Mouse (Mus musculus) kidney, embryonic 16.5 days (tissue): ENCODE data around the gene Slit3. TPM values are rescaled to one million over a fixed set of nuclear protein-coding genes. Genes with fewer than 3 reads are reported as not detected.

Experiments used
- ATAC-seq: fragments of 200-750 bp; cut with Nextera tagmentation; 2 replicates; pipeline ENCODE4 v1.8.0; 2017; ENCODE audit warnings: moderate TSS enrichment; ENCODE audit not compliant: low FRiP score, low TSS enrichment
- H3K27ac ChIP-seq: fragments of 300-500 bp; sonication (generic); 2 replicates; pipeline ENCODE4 v1.5.1; 2014; ENCODE audit warnings: low read length
- H3K27me3 ChIP-seq: fragments of 300-500 bp; sonication (generic); 2 replicates; pipeline ENCODE4 v1.6.1; 2014; ENCODE audit warnings: low read length, control low read depth, mixed read lengths; ENCODE audit not compliant: insufficient read depth
- H3K36me3 ChIP-seq: fragments of 300-500 bp; sonication (generic); 2 replicates; pipeline ENCODE4 v1.6.1; 2014; ENCODE audit warnings: low read length, control low read depth, mixed read lengths; ENCODE audit not compliant: insufficient read depth
- H3K4me1 ChIP-seq: fragments of 300-500 bp; sonication (generic); 2 replicates; pipeline ENCODE4 v1.6.1; 2014; ENCODE audit warnings: low read length, control low read depth, mixed read lengths; ENCODE audit not compliant: insufficient read depth
- H3K4me2 ChIP-seq: fragments of 300-500 bp; sonication (generic); replicated peaks from 2 replicates; pipeline ENCODE4 v1.6.1; 2014; ENCODE audit warnings: low read depth, low read length
- H3K4me3 ChIP-seq: fragments of 300-500 bp; sonication (generic); 2 replicates; pipeline ENCODE4 v1.5.1; 2014; ENCODE audit warnings: mild to moderate bottlenecking, low read length
- H3K9ac ChIP-seq: fragments of 300-500 bp; sonication (generic); replicated peaks from 2 replicates; pipeline ENCODE4 v1.6.1; 2014; ENCODE audit warnings: low read length
- H3K9me3 ChIP-seq: fragments of 300-500 bp; sonication (generic); 2 replicates; pipeline ENCODE4 v1.6.1; 2016; ENCODE audit warnings: low read length, control low read depth
- WGBS: fragments of 180-500 bp; shearing (Covaris S2); extraction: QIAGEN DNeasy Blood & Tissue Kit; methylation state at CpG from one replicate; pipeline ENCODE4 v1.1.7; 2014; 5-methylcytosine and 5-hydroxymethylcytosine counted together
- polyA plus RNA-seq: library from polyadenylated mRNA; unstranded; fragments of >200 nt; fragmentation: Nextera tagmentation; extraction: Ambion mirVana; gene quantifications from 2 replicates; pipeline ENCODE4 v1.2.1, GENCODE M21; 2015

The Slit3 gene
- polyA plus RNA-seq, 1 experiment from 2014 or later: 8.3 TPM

DNA sequence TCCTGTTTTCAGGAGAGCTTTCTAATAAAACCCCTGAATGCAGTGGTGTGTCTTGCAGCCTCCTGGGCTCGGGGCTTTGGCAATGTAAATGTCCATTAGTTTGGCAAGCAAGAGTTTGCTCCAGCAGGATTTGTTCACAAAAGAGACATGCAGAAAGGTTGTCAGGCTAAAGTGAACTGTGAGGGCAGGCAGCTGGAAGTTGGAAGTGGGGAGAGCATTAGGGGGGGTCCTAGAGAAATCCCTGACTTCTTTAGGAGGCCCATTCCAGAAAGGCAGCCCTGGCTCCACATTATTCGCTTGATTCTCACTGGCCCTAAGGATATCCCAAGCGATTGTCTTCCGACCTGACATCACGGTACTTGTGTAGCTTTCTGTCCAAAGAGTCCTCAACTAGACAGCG lies 285.5 kb downstream of the Slit3 start:
- no peaks in the 10 kb centered on the region for H3K36me3 ChIP-seq
- H3K4me2 ChIP-seq: no peak overlapping the region
- H3K9ac ChIP-seq: no peak overlapping the region; the same call in 1 of the 2 replicates
- no peak for ATAC-seq
- no peak overlapping the region for H3K4me3 ChIP-seq
- no peaks in the 10 kb centered on the region for H3K9me3 ChIP-seq
- 72% methylated on average over 6 of the region's 6 CpGs for WGBS
- H3K4me1 ChIP-seq: peaks cover 18% of the 10 kb centered on the region
- H3K27ac ChIP-seq: no peak overlapping the region
- H3K27me3 ChIP-seq: peaks cover 9% of the 10 kb centered on the region

DNA sequence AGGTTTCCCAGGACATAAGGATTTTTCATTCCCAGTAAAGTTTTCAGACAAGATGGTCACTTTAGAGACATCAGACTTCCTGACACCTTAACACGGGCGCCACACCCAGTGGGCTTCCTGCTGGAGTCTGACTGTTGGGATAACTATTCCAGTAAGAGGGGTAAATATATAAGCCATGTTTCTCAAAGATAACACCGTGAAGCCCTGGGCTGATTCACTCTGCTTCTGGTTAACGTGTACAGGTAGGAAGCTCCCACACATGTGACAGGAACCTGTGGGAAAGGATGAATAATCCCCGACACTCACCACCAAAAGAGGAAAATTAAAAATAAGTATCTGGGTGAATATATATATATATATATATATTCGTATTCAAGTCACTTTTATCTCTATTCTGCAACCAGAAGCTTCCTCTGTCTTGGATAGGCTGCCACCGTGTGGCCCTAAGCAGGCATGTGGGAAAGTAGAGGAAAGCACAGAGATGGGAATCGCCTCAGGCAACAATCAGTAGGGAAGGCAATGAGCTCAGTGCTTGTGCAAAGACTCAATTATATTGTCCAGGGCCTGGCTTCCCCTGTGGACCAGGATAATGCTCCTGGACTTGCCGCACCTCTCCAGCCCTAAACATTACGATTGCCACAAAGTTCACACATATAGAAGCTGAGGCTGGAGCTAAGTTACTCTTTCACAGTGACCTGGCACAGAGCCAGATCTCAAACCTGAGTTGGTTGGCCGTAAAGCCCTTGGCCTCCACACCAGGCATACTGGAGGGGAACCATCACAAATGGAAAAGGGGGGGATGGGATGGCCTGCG lies 286.5 kb downstream of the Slit3 start:
- Histone ChIP-seq H3K4me3 (no peak overlapping the region), H3K9ac (no peak overlapping the region), H3K4me2 (no peak overlapping the region), H3K4me1 (peaks cover 18% of the 10 kb centered on the region), H3K27me3 (peaks cover 9% of the 10 kb centered on the region), H3K27ac (no peak overlapping the region; the same call in 1 of the 2 replicates), H3K36me3 (no peaks in the 10 kb centered on the region), H3K9me3 (no peaks in the 10 kb centered on the region)
- 39% methylated on average over 12 of the region's 12 CpGs for WGBS
- peak; percentile 76 for ATAC-seq

DNA sequence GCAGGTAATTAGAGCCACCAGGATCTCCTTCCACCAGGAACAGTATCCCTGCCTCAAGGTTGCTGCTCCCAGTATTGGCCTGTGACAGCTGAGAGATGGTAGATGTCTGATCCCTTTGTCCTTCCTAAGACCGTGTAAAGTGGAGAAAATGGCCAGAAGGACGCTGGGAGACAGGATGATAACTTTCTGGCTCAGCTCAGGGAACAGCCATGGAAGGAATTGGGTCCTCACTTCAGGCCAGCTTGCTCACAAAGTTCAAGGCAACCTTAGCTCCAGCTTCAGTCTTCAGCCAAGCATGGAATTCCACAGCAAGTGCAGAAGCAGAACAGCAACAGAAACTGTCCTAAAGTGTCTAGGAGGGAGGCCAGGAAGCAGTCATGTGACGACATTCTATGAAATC lies 289.4 kb downstream of the Slit3 start:
- H3K9me3 ChIP-seq: no peaks in the 10 kb centered on the region
- no peak overlapping the region for H3K4me2 ChIP-seq
- no peaks in the 10 kb centered on the region; the same call in 1 of the 2 replicates for H3K27me3 ChIP-seq
- no peak overlapping the region for H3K27ac ChIP-seq
- H3K36me3 ChIP-seq: no peaks in the 10 kb centered on the region
- no peak overlapping the region for H3K4me3 ChIP-seq
- peaks cover 21% of the 10 kb centered on the region for H3K4me1 ChIP-seq
- 42% methylated on average over 3 of the region's 3 CpGs for WGBS
- no peak for ATAC-seq
- H3K9ac ChIP-seq: no peak overlapping the region

DNA sequence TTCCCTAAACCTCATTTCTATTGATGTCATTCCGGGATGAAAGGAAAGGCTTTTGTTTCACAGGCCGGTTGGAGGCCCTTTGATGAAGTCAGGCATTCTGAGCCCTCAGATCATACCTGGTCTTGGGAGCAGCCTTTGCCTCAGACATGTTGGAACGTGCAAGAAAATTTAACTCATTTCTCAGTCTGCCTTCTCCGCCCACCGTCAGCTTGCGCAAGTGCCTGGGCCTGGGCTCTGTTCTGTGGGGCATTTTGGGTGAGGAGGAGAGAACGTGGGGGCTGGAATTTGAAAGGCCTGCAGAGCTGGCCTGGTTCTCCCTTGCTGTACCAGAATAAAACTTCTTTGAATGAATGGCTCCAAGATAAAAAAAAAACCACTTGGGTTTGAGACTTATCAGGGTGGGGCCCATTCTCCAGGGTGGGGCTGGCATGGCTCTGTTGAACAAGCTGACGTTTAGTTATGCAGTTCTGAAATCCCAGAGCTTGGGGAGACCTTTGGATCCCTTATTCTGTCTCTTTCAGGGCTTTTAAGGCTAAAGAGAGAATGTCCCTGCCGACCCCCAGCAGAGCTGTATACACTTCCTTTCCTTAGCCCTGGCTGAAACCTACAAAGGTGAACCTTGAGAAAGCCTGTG lies 294.9 kb downstream of the Slit3 start:
- WGBS: 69% methylated on average over 9 of the region's 9 CpGs
- H3K36me3 ChIP-seq: no peaks in the 10 kb centered on the region
- ATAC-seq: no peak
- no peak overlapping the region for H3K4me3 ChIP-seq
- no peaks in the 10 kb centered on the region for H3K27me3 ChIP-seq
- no peaks in the 10 kb centered on the region for H3K9me3 ChIP-seq
- H3K4me1 ChIP-seq: peaks cover 12% of the 10 kb centered on the region
- H3K27ac ChIP-seq: no peak overlapping the region
- H3K9ac ChIP-seq: no peak overlapping the region
- H3K4me2 ChIP-seq: no peak overlapping the region

DNA sequence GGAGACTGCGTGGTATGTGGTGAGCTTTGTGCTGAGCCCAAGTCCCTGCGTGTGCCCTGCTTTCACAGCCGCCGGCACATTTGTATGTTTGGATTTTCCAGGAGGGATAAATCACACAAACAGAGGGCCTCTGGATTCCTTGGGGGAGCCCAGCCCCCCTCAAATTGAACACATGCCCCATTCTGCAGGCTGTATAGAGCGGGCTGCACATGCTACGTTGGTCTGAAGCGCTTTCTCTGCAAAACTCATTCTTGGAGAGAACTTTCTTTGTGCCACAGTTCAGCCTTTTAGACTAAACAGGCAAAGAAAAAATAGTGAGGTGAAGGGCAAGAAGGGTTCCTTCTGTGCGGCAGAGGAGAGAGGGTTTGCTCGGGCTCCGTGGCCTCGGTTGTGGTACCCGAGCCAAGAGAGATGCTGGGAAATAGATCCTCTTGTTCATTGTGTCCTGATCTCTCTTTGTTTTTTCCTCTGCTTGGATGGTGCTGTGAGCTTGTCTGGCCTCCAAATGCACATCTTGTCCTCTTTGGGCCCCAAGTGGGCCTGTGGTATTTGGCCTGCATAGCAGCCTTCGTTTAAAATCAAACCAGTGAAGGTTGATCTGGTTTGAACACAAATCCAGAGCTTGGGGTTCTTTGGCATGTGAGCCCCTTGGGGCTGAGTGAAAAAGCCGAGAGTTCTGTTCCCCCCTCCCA lies 295.5 kb downstream of the Slit3 start:
- 80% methylated on average over 14 of the region's 14 CpGs for WGBS
- no peak overlapping the region for H3K27ac ChIP-seq

DNA sequence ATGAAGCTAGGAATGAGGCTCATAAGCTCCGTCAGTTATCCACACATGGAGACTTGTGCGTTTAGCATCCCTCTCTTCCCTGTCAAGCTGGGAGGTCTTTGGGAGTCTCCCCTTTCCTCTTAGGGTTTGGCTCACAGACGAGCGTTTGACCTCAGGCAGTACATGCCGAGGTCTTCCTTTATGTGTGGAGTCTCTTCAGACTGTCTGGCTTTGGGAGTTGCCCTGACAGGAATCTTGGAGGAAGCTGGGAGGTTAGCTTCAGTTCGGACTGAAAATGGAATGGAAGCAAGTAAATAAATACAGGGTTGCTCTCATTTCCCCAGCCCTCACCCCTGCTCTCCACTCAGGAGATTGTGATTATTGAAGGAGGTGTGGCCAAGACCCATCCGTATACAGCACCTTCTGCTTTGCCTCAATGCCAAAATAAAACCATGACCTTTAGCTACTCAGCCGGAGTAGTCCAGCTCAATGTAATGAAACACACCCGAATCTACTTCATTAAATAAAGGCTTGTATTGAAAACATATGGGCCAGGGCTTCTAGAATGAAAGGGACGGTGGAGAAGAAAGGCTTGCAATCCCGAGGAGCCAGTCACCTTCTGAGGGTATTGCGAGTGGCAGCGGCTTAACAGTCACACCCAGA lies 297.0 kb downstream of the Slit3 start:
- no peak for ATAC-seq
- WGBS: 42% methylated on average over 13 of the region's 13 CpGs

More for the DNA sequence above, 295.5 kb downstream of the Slit3 start:
- Histone ChIP-seq H3K4me3 (no peak overlapping the region), H3K27me3 (no peaks in the 10 kb centered on the region), H3K4me1 (peaks cover 12% of the 10 kb centered on the region), H3K9ac (no peak overlapping the region), H3K4me2 (no peak overlapping the region), H3K36me3 (no peaks in the 10 kb centered on the region), H3K9me3 (no peaks in the 10 kb centered on the region)
- no peak for ATAC-seq

DNA sequence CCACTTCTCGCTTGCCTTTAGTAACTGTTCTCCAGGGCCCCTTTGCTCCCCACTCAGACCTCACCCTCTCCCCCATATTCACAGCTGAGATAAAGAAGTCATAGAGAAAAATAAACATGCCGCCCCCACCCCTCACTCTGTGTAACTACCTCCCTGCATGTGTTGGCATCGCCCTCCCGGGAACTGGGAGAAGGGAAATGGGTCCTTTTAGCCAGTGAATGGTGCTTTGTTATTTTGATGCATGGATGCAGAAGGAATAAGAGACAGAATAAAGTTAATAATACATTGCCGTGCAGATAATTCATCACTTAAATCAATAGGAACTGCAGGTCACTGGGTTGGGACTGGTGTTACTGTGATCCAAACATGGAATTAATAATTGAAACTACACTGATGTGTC lies 298.0 kb downstream of the Slit3 start:
- no peaks in the 10 kb centered on the region for H3K9me3 ChIP-seq
- 75% methylated on average over 5 of the region's 5 CpGs for WGBS
- no peak overlapping the region for H3K9ac ChIP-seq
- no peaks in the 10 kb centered on the region for H3K27me3 ChIP-seq
- H3K27ac ChIP-seq: no peak overlapping the region
- no peak for ATAC-seq
- no peak overlapping the region for H3K4me3 ChIP-seq
- no peak overlapping the region for H3K4me2 ChIP-seq
- peaks cover 12% of the 10 kb centered on the region for H3K4me1 ChIP-seq
- H3K36me3 ChIP-seq: no peaks in the 10 kb centered on the region

More for the DNA sequence above, 297.0 kb downstream of the Slit3 start:
- no peaks in the 10 kb centered on the region for H3K9me3 ChIP-seq
- H3K4me1 ChIP-seq: peaks cover 12% of the 10 kb centered on the region
- H3K4me3 ChIP-seq: no peak overlapping the region
- no peak overlapping the region for H3K27ac ChIP-seq
- H3K36me3 ChIP-seq: no peaks in the 10 kb centered on the region
- H3K4me2 ChIP-seq: no peak overlapping the region
- H3K9ac ChIP-seq: no peak overlapping the region
- H3K27me3 ChIP-seq: no peaks in the 10 kb centered on the region

DNA sequence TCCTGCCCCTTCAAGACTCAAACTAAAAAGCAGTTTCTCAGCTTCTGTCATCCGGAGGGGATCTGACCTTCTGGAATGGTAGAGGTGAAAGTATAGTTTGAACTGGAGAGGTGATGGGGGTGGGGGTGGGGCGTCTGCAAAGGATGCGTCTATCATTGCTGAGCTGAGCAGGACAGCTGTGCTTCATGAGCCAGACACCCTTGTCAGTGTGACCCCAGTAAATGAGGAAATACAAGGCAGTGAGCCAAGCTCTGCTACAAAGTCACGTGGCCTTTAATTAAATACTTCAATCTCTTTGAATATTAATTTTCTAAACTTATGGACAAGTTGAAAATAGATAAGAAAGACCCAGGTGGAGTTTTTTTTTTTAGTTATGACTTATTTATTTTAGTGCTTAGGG lies 300.7 kb downstream of the Slit3 start:
- WGBS: 22% methylated on average over 4 of the region's 4 CpGs
- H3K27me3 ChIP-seq: no peaks in the 10 kb centered on the region
- no peak overlapping the region for H3K9ac ChIP-seq
- no peak overlapping the region for H3K27ac ChIP-seq
- no peak overlapping the region for H3K4me3 ChIP-seq
- H3K4me2 ChIP-seq: no peak overlapping the region
- no peaks in the 10 kb centered on the region for H3K36me3 ChIP-seq
- H3K9me3 ChIP-seq: no peaks in the 10 kb centered on the region
- no peak for ATAC-seq
- peaks cover 5% of the 10 kb centered on the region; the same call in 1 of the 2 replicates for H3K4me1 ChIP-seq

DNA sequence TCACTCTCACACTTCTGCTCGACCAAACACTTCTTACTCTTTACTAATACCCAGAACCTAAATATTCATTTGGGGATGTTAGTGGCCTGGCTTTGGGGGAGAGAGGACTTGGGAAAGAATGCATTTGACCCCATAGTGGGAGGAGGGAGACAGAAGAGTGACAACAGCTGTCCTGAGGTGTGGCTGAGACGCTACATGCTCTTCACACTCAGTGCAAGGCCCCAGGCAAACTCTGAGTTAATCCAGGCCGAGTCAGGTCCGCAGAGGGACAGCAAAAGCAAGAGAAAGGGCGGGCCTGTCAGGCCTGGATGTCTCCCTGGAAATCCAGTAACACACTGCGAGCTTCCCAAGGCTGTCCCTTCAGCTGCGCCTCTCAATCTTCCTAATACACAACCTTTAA lies 307.0 kb downstream of the Slit3 start:
- no peak overlapping the region for H3K27ac ChIP-seq

More for the DNA sequence above, 307.0 kb downstream of the Slit3 start:
- no peak overlapping the region for H3K9ac ChIP-seq
- no peaks in the 10 kb centered on the region for H3K27me3 ChIP-seq
- no peaks in the 10 kb centered on the region for H3K36me3 ChIP-seq
- no peak for ATAC-seq
- no peak overlapping the region for H3K4me3 ChIP-seq
- H3K9me3 ChIP-seq: no peaks in the 10 kb centered on the region
- no peak overlapping the region for H3K4me2 ChIP-seq
- peaks cover 17% of the 10 kb centered on the region for H3K4me1 ChIP-seq
- 45% methylated on average over 7 of the region's 7 CpGs for WGBS
